Mouse (Mus musculus) liver, adult 2 months (tissue): ENCODE data around the gene Otop2.

Source experiments
- CTCF ChIP-seq: fragments of 200-500 bp; IDR thresholded peaks from 2 replicates; pipeline ENCODE4 v1.5.1; 2011; ENCODE audit warnings: low read depth, low read length, control low read depth
- POLR2A ChIP-seq: fragments of 200-500 bp; IDR thresholded peaks from 2 replicates; pipeline ENCODE4 v1.6.1; 2011; ENCODE audit warnings: low read length, control low read depth; ENCODE audit not compliant: insufficient read depth; ENCODE audit errors: extremely low read depth

- no peak for TF ChIP-seq CTCF
- TF ChIP-seq POLR2A: no peak
These were observed 11.5 kb downstream of the Otop2 start for GRCm38 (mm10) chr11:115318245-115319027.
